Mouse (Mus musculus): ENCODE results near the gene Pcnt.

Gene Pcnt

DNA sequence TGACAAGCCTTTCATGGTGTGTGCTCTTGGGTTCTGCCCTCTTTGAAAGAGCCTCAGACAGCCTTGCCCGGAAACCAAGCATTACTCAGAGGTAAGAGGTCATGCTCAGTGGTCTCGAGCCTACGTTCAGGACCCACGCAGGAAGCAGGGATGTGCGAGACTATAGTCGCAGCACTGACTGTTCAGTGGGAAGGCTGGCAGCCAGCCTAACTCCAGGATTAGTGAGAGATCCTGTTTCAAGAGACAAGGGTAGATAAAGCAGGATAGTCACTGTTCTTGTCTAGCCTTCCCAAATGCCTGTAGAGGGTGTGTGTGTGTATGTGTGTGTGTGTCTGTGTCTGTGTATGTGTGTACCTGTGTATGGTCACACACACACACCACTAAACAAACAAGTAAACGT, 126.4 kb downstream of the Pcnt start:
- no peak for DNase-seq (ENCODE audit: low read depth, low spot score)

DNA sequence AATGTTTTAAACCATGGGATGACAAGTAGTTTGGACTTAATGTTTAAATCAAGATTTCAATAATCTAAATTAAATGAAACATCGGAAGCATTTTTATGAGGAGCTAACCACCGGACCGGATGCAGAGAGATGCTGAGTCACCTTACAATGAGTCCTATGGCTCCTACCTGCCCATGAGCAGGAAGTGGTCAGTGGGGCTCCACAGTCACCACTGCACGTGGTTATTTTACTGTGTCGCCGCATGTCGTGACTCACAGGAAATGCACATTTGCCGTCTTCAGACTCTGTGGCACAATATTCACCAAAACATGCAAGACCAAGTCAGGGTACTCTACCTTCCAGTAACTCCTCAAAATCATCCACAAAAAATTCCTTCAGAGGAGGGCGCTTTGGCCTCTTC, 135.8 kb downstream of the Pcnt start:
- DNase-seq (ENCODE audit: low read depth, low spot score) = no peak

All from c-Kit-negative CD71-positive TER-119-positive erythroid progenitor cells, embryonic 14.5 days (primary cell).